Mouse (Mus musculus) heart, postnatal 25 days (tissue): ENCODE data around the gene Nxt1. TPM values are rescaled to one million over a fixed set of nuclear protein-coding genes. Genes with fewer than 3 reads are reported as not detected.

Experiments used
- DNase-seq: peaks from one replicate; pipeline ENCODE4 v3.0.0; 2022; ENCODE audit warnings: low spot score
- intact Hi-C: fragments of 180-260 bp; cut with DNase I; formaldehyde crosslinking; loops from one replicate; pipeline ENCODE4 v1.15.1; 2025
- total RNA-seq, 2 experiments: library from RNA; stranded (reverse); gene quantifications; 2 replicates each; pipeline ENCODE4 v1.2.3; 2021

Nxt1 gene
- total RNA-seq, 2 experiments from 2014 or later = 6.3 to 7.3 TPM

DNA sequence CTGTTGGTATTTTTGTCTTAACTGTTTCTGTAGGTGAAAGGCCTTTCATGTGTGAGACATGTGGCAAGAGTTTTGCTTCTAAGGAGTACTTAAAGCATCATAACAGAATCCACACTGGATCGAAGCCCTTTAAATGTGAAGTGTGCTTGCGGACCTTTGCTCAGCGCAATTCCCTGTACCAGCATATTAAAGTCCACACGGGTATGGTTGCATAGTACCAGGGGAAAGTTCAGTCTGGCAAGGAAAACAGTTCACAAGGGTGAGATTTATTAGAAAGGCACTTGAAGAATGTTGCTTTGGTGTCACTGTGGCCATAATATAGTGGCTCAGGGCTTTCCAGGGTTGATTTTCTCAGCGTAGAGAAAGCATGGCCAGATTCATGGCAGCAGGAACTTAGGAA, 15.6 kb downstream of the Nxt1 start:
- no peak for DNase-seq
- intact Hi-C loops = no loop called here

DNA sequence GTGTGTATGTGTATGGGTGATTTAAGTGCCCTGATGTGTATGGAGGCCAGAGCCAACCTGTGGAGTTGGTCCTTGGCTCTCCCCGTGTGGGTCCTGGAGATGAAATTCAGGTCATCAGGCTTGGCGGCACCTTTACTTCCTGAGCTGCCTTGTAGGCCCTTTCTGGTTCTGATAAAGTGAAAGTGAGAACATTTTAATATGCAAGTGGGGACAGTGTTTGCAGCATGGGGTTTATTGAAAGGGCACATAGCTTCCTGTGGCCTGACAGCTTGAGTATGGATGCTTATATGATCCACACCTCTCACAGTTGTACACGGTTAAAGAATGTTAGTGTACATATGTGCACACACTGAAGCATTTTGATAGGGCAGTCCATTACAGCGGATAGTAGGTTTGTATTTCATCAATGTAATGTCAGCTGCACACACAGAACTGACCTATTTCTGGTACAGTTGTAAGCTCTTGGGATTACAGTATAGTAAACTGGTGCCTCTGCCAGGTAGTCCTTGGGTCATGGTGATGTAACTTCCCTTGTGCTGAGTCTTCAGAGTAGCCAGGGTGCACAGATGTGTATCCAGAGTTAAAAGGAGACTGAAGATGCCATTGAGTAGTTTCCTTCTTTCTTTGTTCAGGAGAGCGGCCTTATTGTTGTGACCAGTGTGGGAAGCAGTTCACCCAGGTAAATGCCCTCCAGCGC, 17.2 kb downstream of the Nxt1 start:
- intact Hi-C loops = no loop called here
- no peak for DNase-seq

DNA sequence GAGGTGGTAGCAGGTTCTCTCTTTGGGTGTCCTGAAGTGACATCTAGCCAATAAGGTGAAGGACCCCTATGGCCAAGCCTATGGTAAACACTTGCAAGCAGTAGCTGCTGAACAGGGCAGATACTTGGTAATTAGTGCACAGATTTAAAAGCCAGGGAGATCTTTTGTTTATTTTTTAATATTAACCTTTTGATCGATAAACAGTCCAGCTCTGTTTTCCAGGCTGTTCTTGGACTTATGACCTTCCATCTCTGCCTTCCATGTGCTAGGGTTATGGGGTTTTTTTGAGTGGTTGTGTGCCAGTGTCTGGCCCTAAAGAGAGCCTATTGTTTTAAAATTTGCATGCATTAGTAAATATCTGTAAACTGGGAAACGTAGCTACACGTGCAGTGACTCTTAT, 17.9 kb downstream of the Nxt1 start:
- DNase-seq = no peak
- intact Hi-C loops = no loop called here

DNA sequence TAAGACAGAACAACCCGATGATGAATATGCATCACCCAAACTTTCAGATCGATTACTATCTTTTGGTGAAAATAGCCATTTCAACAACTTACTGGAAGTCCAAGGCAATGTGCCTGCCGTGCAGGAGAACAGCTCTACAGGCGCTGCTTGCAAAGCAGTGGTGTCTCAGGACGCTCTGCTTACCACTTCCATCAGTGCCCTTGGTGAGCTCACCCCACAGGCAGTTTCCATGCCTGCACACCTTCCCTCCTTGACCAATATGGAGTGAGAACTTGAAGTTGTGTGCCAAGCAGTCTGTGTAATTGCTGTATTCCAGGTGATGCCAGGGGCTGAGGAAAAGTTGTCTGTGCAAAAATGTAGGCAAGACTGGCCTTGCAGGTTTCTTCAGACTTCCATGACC, 18.4 kb downstream of the Nxt1 start:
- DNase-seq = no peak
- intact Hi-C loops = no loop called here

DNA sequence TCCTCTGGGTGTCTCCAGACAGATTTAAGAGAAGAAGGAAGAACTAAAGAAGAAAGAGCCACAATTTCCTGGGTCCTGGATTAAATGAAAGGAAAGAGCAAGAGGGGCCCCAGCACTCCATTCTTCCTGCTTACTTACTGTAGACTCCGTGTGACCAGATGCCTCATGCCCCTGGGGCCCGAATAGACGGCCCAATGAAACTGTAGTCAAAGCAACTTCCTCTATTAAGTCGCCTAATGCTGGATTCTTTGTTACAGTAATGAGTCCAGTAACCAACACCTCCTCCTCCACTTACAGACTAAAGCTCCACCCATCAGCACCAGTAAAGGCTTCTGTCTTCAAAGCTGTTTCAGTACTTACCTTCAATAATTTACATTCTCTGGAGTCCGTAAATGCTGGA, 26.2 kb downstream of the Nxt1 start:
- intact Hi-C loops = no loop called here
- no peak for DNase-seq

DNA sequence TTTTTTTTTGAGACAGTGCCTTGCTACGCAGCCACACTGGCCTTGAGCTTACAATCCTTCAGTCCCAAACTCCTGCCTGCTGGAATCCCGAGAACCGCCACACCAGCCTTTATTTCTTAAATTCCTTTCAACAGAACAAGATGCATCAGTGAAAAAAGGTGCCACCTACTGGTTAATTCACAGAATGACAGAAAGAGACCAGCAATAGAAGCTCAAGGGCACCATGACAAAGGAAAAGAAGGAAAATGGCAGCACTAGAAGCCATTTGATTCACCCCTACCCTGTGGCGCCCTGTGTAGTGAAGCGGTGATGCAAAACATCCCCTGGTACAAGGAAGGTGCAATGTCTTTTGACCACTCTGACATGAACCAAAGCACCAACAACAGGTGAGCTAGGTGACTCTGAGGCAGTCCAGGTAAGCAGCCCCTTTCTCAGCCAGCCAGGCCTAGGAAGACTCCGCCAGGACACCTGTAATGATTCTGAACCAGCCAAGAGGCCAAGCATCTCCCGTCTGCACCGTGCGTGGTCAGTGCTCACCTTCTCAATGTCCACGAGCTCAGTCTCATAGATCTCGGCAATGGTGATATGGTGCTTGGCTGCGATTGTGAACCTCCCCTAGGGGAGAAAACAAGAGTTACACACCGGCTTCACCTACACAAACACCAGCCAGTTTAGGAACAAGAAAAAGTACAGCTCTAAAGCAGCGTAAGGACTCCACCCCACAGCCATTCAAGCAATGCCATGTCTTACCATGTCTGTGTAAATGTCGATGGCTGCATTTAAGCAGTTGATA, 34.2 kb downstream of the Nxt1 start:
- no peak for DNase-seq
- intact Hi-C loops = no loop called here

DNA sequence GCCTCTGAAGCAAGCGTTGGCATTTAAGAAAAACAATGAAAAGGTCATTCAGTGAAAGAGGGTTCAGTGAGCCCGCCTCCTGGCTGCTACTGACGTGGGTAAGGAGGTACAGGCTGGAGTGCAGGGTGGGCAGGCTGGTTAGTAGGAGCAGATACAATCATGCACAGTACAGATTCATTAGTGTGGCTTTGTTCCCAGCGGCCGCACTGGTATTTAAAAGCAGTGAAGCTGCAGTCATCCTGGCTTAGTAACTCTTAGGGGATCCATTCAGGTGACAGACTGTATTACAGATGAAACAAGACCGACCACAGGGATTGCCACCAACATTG, 34.8 kb downstream of the Nxt1 start:
- no peak for DNase-seq
- intact Hi-C loops = no loop called here

DNA sequence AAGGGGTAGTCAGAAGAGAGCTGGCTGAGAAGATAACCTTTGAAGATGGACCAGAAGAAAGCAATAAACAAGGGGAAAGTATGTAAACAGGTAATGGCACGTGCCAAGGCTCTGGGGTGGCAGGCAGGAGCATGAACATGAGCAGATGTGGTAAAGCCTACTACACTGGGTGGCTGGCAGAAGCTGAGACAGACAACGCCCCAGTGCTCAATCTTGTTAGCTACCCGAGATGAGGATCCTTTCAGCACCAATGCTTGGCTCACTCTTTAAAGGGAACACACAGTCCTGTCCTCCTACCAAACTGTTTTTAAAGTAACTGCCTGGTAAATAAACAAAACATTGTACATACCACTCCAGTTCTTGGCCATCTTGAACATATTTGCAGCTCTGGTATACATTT, 39.9 kb downstream of the Nxt1 start:
- intact Hi-C loops = no loop called here
- no peak for DNase-seq

DNA sequence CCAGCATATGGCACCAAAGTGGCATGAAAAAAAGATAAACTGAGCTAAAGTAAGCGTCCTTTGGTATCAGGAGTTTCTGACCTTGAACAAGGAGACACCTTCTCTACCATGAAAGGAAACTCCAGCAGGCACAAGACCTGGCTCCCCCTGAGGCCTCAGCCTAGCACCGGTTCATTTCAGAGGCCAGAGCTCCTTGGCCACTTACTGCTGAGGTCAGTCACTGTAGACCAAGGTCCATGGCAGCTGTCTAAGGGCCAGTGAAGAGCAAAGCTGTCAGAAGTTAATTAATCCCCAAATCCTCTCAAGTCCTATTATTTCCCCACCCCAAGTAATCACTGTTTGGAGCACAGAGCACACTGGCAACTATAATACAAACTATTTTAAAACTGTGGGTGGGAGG, 44.7 kb downstream of the Nxt1 start:
- DNase-seq = no peak
- intact Hi-C loops = no loop called here

DNA sequence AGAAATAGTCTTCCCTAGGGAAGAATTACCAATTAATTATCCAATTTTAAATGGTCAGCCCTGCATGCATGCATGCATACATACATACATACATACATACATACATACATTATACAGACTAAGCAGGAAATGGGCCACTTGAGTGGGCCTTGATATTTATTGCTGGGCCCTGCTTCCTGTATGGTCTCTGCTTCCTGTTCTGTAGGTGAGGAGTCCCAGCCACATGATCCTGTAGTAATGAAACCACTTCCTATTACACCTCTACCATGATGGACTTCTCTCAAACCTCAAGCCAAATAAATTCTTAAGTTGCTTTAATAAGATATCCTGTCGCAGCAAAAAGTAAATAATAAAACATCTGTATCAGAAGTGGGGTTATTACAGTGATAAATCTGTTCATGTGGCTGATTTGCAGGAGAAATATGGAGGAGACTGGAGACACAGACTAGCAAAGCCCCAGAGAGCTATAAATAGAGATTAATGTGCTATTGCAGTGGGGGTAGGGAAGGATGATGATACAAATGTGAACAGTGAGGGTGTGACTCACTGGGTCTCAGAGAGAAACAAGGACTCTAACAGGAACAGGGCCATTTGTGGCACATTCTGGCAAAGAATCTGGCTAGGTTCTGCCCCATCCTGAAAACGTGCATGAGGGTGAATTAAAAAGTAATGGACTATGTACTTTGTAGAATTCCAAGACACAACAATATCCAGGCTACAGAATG, 47.0 kb downstream of the Nxt1 start:
- intact Hi-C loops = no loop called here
- DNase-seq = no peak

Other genes starting within 250 kb of the Nxt1 start
- 10 to 100 TPM; 70.2 to 74.9 TPM for gene Cd93, start 229.0 kb upstream of the Nxt1 start, total RNA-seq
- 10 to 100 TPM; 18.1 to 24.2 TPM for gene Gzf1, start 8.4 kb downstream of the Nxt1 start, total RNA-seq
- gene Napb, start 59.9 kb downstream of the Nxt1 start, total RNA-seq = 1 to 10 TPM; 1.3 to 1.4 TPM
- gene Cstl1, start 77.8 kb downstream of the Nxt1 start, total RNA-seq = not detected
- not detected for gene Cst11, start 98.9 kb downstream of the Nxt1 start, total RNA-seq
- not detected for gene 8030411F24Rik, start 109.4 kb downstream of the Nxt1 start, total RNA-seq
- gene Cst12, start 116.8 kb downstream of the Nxt1 start, total RNA-seq = 1 to 10 TPM in 1 of 2 experiments, under 1 TPM in 1; 0.52 to 2.1 TPM
- not detected for gene Cst8, start 126.2 kb downstream of the Nxt1 start, total RNA-seq
- gene Cst13, start 147.5 kb downstream of the Nxt1 start, total RNA-seq = not detected
- gene Cst9, start 162.5 kb downstream of the Nxt1 start, total RNA-seq = 1 to 10 TPM; 1.3 to 1.8 TPM
- under 1 TPM; 0.49 to 0.95 TPM for gene 9230104L09Rik, start 192.4 kb downstream of the Nxt1 start, total RNA-seq
- 1,000 to 10,000 TPM in 1 of 2 experiments, 100 to 1,000 TPM in 1; 940 to 1,010 TPM for gene Cst3, start 203.1 kb downstream of the Nxt1 start, total RNA-seq